Mouse (Mus musculus): ENCODE measurements around the gene Cd300e. TPM values are rescaled to one million over a fixed set of nuclear protein-coding genes. Genes with fewer than 3 reads are reported as not detected.

Cd300e gene
- polyA plus RNA-seq, 1 experiment from 2014 or later = not detected

GRCm38 (mm10) chr11:115099241-115099840 is 37.4 kb upstream of the Cd300e start:
- H3K36me3 ChIP-seq = no peaks in the 10 kb centered on the region
- no peak overlapping the region for H3K9ac ChIP-seq (replicated peaks)
- no peak for ATAC-seq (replicated peaks)
- no peaks in the 10 kb centered on the region for H3K9me3 ChIP-seq
- H3K4me2 ChIP-seq (replicated peaks) = no peak overlapping the region
- H3K4me3 ChIP-seq = no peak overlapping the region
- 82% methylated on average over 16 of the region's 16 CpGs for WGBS
- no peak overlapping the region for H3K27ac ChIP-seq (replicated peaks)
- no peaks in the 10 kb centered on the region for H3K4me1 ChIP-seq
- H3K27me3 ChIP-seq = no peaks in the 10 kb centered on the region

GRCm38 (mm10) chr11:115098203-115098932 is 36.4 kb upstream of the Cd300e start:
- Histone ChIP-seq H3K36me3 (no peaks in the 10 kb centered on the region), H3K27me3 (no peaks in the 10 kb centered on the region), H3K4me2 (replicated peaks) (no peak overlapping the region), H3K27ac (replicated peaks) (no peak overlapping the region), H3K9ac (replicated peaks) (no peak overlapping the region), H3K4me3 (no peak overlapping the region), H3K4me1 (no peaks in the 10 kb centered on the region), H3K9me3 (no peaks in the 10 kb centered on the region)
- whole genome bisulfite sequencing = 63% methylated on average over 10 of the region's 10 CpGs
- no peak for ATAC-seq (replicated peaks)

- Histone ChIP-seq H3K36me3 (no peaks in the 10 kb centered on the region), H3K4me3 (0 out of 2 replicates have a peak overlapping the region, but pooled peaks have one; percentile 27), H3K27me3 (peaks cover 28% of the 10 kb centered on the region), H3K27ac (replicated peaks) (no peak overlapping the region), H3K9ac (replicated peaks) (no peak overlapping the region), H3K4me1 (peaks cover 11% of the 10 kb centered on the region), H3K9me3 (peaks cover 3% of the 10 kb centered on the region; the same call in 1 of the 2 replicates), H3K4me2 (replicated peaks) (peak overlapping the region; percentile 49; the same call in 1 of the 2 replicates)
- 20% methylated on average over 4 of the region's 4 CpGs for WGBS
- ATAC-seq (replicated peaks) = no peak
Measured at GRCm38 (mm10) chr11:115092140-115092539, 30.2 kb upstream of the Cd300e start.

- Histone ChIP-seq H3K36me3 (no peaks in the 10 kb centered on the region), H3K9ac (replicated peaks) (peak within 1 kb of the TSS; percentile 24; the same call in 1 of the 2 replicates), H3K27ac (replicated peaks) (no peak within 1 kb of the TSS), H3K4me3 (peak within 1 kb of the TSS; percentile 27), H3K27me3 (peaks cover 28% of the 10 kb centered on the region), H3K4me1 (peaks cover 11% of the 10 kb centered on the region), H3K9me3 (peaks cover 3% of the 10 kb centered on the region; the same call in 1 of the 2 replicates), H3K4me2 (replicated peaks) (peak within 1 kb of the TSS; percentile 49)
- no peak for ATAC-seq (replicated peaks)
- 1% methylated on average over 36 of the region's 36 CpGs for WGBS
Measured at GRCm38 (mm10) chr11:115091362-115091901, 29.5 kb upstream of the Cd300e start, which contains the start of gene Rab37. Gene Rab37, plus strand, starts transcription at chr11:115091431.

- WGBS = 72% methylated on average over 6 of the region's 6 CpGs
- no peak overlapping the region for H3K27ac ChIP-seq (replicated peaks)
- peaks cover 3% of the 10 kb centered on the region; the same call in 1 of the 2 replicates for H3K9me3 ChIP-seq
- peaks cover 28% of the 10 kb centered on the region for H3K27me3 ChIP-seq
- H3K4me1 ChIP-seq = peaks cover 13% of the 10 kb centered on the region
- no peak overlapping the region for H3K4me2 ChIP-seq (replicated peaks)
- no peaks in the 10 kb centered on the region for H3K36me3 ChIP-seq
- H3K9ac ChIP-seq (replicated peaks) = no peak overlapping the region
- ATAC-seq (replicated peaks) = no peak
- no peak overlapping the region for H3K4me3 ChIP-seq
Measured at GRCm38 (mm10) chr11:115089853-115090252, 27.9 kb upstream of the Cd300e start.

GRCm38 (mm10) chr11:115086213-115086612 is 24.2 kb upstream of the Cd300e start:
- WGBS = 77% methylated on average over 7 of the region's 7 CpGs
- H3K9ac ChIP-seq (replicated peaks) = no peak overlapping the region
- H3K4me2 ChIP-seq (replicated peaks) = no peak overlapping the region
- no peak overlapping the region for H3K27ac ChIP-seq (replicated peaks)
- H3K27me3 ChIP-seq = peaks cover 12% of the 10 kb centered on the region; the same call in 1 of the 2 replicates
- no peak overlapping the region for H3K4me3 ChIP-seq
- H3K9me3 ChIP-seq = no peaks in the 10 kb centered on the region
- no peaks in the 10 kb centered on the region for H3K36me3 ChIP-seq
- peaks cover 15% of the 10 kb centered on the region for H3K4me1 ChIP-seq
- no peak for ATAC-seq (replicated peaks)

GRCm38 (mm10) chr11:115085064-115085463 is 23.1 kb upstream of the Cd300e start:
- Histone ChIP-seq H3K4me1 (peaks cover 12% of the 10 kb centered on the region), H3K27ac (replicated peaks) (no peak overlapping the region), H3K9me3 (no peaks in the 10 kb centered on the region), H3K27me3 (peaks cover under 1% of the 10 kb centered on the region; the same call in 1 of the 2 replicates), H3K36me3 (no peaks in the 10 kb centered on the region), H3K4me3 (no peak overlapping the region), H3K9ac (replicated peaks) (no peak overlapping the region), H3K4me2 (replicated peaks) (no peak overlapping the region)
- 51% methylated on average over 8 of the region's 8 CpGs for WGBS
- no peak for ATAC-seq (replicated peaks)

- Histone ChIP-seq H3K9me3 (no peaks in the 10 kb centered on the region), H3K4me1 (peaks cover 12% of the 10 kb centered on the region), H3K4me2 (replicated peaks) (no peak overlapping the region), H3K4me3 (no peak overlapping the region), H3K27me3 (no peaks in the 10 kb centered on the region; the same call in 1 of the 2 replicates), H3K9ac (replicated peaks) (no peak overlapping the region), H3K27ac (replicated peaks) (no peak overlapping the region), H3K36me3 (no peaks in the 10 kb centered on the region)
- 19% methylated on average over 12 of the region's 12 CpGs for WGBS
- no peak for ATAC-seq (replicated peaks)
Measured at GRCm38 (mm10) chr11:115084595-115084994, 22.6 kb upstream of the Cd300e start.

- 39% methylated on average over 18 of the region's 18 CpGs for WGBS
- H3K36me3 ChIP-seq = no peaks in the 10 kb centered on the region
- H3K27me3 ChIP-seq = no peaks in the 10 kb centered on the region; the same call in 1 of the 2 replicates
- H3K4me2 ChIP-seq (replicated peaks) = no peak overlapping the region
- ATAC-seq (replicated peaks) = peak; percentile 64
- no peak overlapping the region for H3K9ac ChIP-seq (replicated peaks)
- no peak overlapping the region for H3K27ac ChIP-seq (replicated peaks)
- no peaks in the 10 kb centered on the region for H3K9me3 ChIP-seq
- H3K4me3 ChIP-seq = no peak overlapping the region
- peaks cover 12% of the 10 kb centered on the region for H3K4me1 ChIP-seq
Measured at GRCm38 (mm10) chr11:115083376-115084139, 21.6 kb upstream of the Cd300e start.

- H3K9me3 ChIP-seq = no peaks in the 10 kb centered on the region
- H3K36me3 ChIP-seq = no peaks in the 10 kb centered on the region
- H3K4me2 ChIP-seq (replicated peaks) = no peak overlapping the region
- H3K27me3 ChIP-seq = no peaks in the 10 kb centered on the region; the same call in 1 of the 2 replicates
- H3K4me1 ChIP-seq = peaks cover 12% of the 10 kb centered on the region
- WGBS = 68% methylated on average over 6 of the region's 6 CpGs
- H3K9ac ChIP-seq (replicated peaks) = no peak overlapping the region
- no peak for ATAC-seq (replicated peaks)
- no peak overlapping the region for H3K4me3 ChIP-seq
- no peak overlapping the region for H3K27ac ChIP-seq (replicated peaks)
Measured at GRCm38 (mm10) chr11:115082196-115082595, 20.2 kb upstream of the Cd300e start.

GRCm38 (mm10) chr11:115081373-115081772 is 19.4 kb upstream of the Cd300e start:
- Histone ChIP-seq H3K4me3 (no peak overlapping the region), H3K36me3 (no peaks in the 10 kb centered on the region)

More at GRCm38 (mm10) chr11:115081373-115081772, 19.4 kb upstream of the Cd300e start:
- H3K9me3 ChIP-seq = no peaks in the 10 kb centered on the region
- H3K9ac ChIP-seq (replicated peaks) = no peak overlapping the region
- H3K4me1 ChIP-seq = peaks cover 12% of the 10 kb centered on the region
- WGBS = 72% methylated on average over 3 of the region's 3 CpGs
- H3K27ac ChIP-seq (replicated peaks) = no peak overlapping the region
- no peak overlapping the region for H3K4me2 ChIP-seq (replicated peaks)
- ATAC-seq (replicated peaks) = no peak
- H3K27me3 ChIP-seq = no peaks in the 10 kb centered on the region; the same call in 1 of the 2 replicates

Measured in forebrain, embryonic 15.5 days (tissue).